Mouse (Mus musculus) c-Kit-positive CD71-positive TER-119-negative erythroid progenitor cells, embryonic 14.5 days (primary cell): Measurements from ENCODE around the gene Sh2b1.

ENCODE experiments used
- DNase-seq: peaks from one replicate; pipeline ENCODE4 v3.0.0-alpha.2; 2013; ENCODE audit warnings: low read depth

Gene Sh2b1

GRCm38 (mm10) chr7:126418496-126418895, 56.7 kb downstream of the Sh2b1 start:
- DNase-seq = no peak

GRCm38 (mm10) chr7:126417606-126418005, 57.6 kb downstream of the Sh2b1 start:
- no peak for DNase-seq

GRCm38 (mm10) chr7:126417045-126417444, 58.2 kb downstream of the Sh2b1 start:
- no peak for DNase-seq
